Mouse (Mus musculus) yolk sac, embryonic 10.5 days (tissue): ENCODE measurements around the gene Ifitm1.

Source experiments
- DNase-seq: peaks from one replicate; pipeline ENCODE4 v3.0.0-alpha.2; 2017; ENCODE audit warnings: low spot score

Gene Ifitm1

DNA sequence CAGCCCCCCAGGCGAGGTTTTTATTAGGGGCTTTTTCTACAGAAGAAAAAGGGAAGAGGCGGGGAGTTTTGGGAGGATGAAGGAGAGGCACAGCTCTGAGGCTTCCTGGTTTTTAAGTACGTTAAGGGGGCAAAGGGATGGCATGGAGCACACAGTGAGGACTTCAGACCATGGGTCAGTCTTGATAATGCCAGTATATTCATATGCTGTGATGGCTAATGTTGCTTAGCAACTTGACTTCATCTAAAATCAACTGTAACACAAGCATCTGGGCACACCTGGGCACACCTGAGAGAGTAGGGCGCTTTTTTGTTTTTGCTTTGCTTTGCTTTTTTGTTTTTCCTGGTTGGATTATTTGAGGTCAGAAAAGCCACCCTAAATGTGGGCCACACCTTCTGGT is at the start of gene Ifitm1:
Gene Ifitm1 (plus strand): TSS at position 301 of the 400 bp plus-strand sequence.
- no peak for DNase-seq

GRCm38 (mm10) chr7:140919911-140920310 is 47.1 kb upstream of the Ifitm1 start:
- no peak for DNase-seq

DNA sequence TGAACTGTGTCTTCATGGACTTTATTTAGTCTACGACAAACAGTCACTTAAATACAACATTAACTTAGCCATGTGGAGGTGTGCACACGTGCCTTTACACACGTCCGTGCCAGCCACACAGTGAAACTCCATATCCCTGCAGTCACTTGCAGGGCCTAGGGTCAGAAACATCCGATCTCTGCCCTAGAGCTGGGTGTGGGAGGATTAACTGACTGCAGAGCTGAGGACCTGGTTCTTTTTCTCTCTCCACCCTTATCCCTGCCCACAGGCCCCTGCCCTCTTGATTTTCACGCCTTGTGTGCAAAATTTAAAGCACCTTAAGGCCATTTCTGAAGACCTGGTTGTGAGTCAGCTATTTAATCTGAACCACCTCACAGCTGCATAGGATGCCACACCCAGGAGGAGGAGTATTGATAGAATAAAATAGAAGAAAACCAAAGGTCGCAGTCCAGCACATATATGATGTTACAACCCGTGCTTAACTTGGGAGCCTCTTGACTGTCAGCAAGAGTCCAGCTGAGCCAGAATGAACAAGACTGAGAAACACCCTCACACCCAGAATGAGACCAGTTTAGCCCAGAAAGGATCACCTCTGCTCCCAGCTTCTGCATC is 46.5 kb upstream of the Ifitm1 start, which contains the start of gene Nlrp6:
Gene Nlrp6 (plus strand): TSS at position 485 of the 612 bp plus-strand sequence.
- no peak for DNase-seq

DNA sequence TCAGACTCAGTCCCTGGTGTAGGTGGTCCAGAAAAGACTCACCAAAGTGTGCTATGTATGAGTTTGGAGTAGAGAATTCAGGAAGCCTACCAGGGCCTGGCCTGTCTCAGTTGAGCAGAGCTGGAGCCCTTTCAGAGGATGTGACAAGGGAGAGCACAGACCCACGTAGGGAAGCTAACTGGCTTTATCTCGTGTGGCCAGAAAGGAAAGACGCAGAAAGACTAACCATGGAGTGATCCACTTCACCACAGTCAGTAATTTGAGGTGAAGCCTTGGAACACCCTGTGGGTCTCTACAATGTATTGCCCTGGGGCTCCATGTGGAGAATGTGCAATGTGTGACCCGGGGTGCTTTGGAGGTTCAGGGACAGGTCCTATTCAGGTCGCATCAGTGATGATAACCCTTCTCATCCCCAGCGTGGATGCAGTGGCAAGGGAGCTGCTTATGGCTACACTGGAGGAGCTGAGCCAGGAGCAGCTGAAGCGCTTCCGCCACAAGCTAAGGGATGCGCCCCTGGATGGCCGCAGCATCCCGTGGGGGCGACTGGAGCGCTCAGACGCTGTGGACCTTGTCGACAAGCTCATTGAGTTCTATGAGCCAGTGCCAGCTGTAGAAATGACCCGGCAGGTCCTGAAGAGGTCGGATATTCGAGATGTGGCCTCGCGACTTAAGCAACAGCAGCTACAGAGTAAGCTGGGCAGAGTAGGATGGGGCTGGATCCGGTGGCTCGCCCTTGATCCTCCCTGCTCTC is 45.6 kb upstream of the Ifitm1 start:
- no peak for DNase-seq

- peak; percentile 50 for DNase-seq
Observed at GRCm38 (mm10) chr7:140922398-140923069, 44.5 kb upstream of the Ifitm1 start.

GRCm38 (mm10) chr7:140923070-140923775 is 43.8 kb upstream of the Ifitm1 start:
- DNase-seq, result no peak

GRCm38 (mm10) chr7:140927181-140927580 is 39.8 kb upstream of the Ifitm1 start:
- peak; percentile 77 for DNase-seq

GRCm38 (mm10) chr7:140938436-140938835 is 28.6 kb upstream of the Ifitm1 start:
- DNase-seq, result no peak

GRCm38 (mm10) chr7:140938896-140939295 is 28.1 kb upstream of the Ifitm1 start:
- DNase-seq, result no peak

- DNase-seq, result peak; percentile 36
Observed at GRCm38 (mm10) chr7:140939669-140940171, 27.3 kb upstream of the Ifitm1 start.

GRCm38 (mm10) chr7:140941222-140942051 is 25.6 kb upstream of the Ifitm1 start, which contains the start of gene Pgghg:
Gene Pgghg (plus strand): TSS chr7:140941391.
- DNase-seq, result peak; percentile 90

DNA sequence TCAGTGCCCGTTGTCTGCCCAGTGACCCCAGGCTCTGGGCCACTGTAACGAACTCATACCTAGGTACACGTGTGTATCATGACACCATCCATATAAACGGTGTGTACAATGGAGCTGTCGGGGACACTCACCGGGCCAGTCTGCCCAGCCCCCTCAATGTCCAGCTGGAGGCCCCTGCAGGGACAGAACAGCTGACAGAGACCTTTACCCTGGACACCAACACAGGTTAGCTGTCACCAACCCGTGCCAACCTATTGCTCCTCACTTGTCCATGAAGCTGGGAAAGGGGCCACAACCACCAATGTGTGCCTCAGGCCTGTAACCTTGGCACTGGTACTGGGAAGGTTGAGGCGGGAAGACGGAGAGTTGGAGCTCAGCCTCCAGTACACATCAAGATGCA is 24.7 kb upstream of the Ifitm1 start:
- DNase-seq, result no peak

- no peak for DNase-seq
Observed at GRCm38 (mm10) chr7:140942811-140943210, 24.2 kb upstream of the Ifitm1 start.

GRCm38 (mm10) chr7:140943356-140943755 is 23.7 kb upstream of the Ifitm1 start:
- DNase-seq, result no peak

DNA sequence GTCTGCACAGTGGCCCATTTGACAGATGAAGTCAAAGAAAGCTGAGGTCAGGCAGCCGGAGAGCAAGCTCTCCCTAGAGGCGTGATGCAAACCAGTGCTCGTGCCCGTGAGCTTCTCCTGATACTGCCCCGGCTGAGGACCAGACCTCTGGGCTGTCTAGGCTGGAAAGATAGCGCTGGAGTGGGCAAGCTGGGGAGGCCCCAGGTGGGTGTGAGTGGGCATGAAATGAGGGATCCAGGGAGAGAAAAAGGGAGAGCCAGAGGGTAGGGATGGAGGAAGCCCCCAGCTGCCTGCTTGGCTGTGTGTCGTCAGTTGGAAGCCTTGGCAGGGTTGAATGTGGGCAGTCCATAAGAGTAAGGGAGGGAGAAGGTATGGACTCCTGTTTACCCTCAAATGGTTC is 22.8 kb upstream of the Ifitm1 start:
- DNase-seq, result no peak

DNA sequence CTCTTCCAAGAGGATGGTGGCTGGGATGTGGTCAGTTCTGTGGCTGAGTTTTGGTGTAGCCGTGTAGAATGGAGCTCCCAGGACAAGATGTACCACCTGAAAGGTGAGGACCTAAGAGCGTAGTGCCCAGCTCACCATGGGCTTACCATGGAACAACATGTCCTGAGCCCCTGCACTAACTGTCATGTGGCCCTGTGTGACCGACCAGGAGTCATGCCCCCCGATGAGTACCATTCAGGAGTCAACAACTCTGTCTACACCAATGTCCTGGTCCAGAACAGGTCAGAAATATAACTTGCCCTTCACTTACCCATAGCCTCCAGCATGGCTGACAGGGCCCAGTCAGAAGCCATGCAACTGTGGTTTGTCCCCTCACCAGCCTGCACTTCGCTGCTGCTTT is 21.8 kb upstream of the Ifitm1 start:
- DNase-seq, result no peak

DNA sequence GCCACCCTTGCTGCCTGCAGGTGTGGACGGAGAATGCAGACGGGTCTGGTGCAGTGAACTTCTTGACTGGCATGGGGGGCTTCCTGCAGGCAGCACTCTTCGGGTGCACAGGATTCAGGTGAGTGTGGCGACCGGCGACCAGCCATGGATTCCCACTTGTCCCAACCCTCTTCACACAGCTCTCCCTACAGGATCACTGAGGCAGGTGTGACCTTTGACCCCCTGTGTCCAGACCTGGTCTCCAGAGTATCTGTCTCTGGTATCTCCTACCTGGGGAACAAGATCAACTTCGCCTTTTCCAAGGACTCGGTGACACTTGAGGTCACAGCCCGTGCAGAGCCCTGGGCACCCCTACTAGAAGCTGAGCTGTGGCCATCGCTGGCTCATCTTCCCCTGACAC is 20.7 kb upstream of the Ifitm1 start:
- no peak for DNase-seq

DNA sequence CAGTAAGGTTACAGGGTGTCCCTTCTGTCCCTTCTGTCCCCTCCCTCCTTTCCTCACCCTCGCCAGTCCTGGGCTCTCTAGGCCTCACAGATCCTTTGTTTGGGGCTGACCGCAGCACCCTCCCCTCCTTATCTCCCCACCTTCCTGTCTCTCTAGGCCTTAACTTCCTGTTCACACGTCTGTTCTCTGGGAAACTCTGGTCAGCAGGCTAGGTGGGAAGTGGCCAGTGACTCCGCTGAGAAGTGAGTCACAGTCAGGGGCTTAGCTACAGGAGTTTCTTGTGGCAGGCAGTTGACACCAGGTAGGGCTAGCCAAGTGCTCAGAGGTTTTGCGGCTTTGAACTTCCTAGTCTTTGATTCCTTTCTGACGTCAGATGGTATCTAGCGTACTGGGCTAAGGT is 20.0 kb upstream of the Ifitm1 start:
- DNase-seq, result peak; percentile 39

DNA sequence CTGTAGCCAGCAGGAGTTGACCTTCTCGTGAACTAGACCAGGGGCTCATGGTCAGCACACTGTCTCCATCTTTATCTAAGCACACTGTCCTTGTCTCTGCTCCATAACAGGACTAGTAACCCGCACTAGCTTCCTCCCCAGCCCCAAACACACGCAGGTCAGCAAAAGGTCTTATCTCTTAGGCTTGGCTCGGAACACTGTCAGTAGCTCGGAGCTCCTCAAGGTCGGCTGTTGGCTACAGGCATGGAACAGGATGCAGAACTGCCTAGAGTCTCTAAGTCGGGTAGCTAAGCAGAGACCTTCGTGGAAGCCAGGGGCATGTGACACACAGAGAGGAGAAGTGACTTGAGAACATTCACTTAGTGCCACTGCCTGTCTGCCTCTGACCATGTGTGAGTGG is 18.9 kb upstream of the Ifitm1 start:
- no peak for DNase-seq

DNA sequence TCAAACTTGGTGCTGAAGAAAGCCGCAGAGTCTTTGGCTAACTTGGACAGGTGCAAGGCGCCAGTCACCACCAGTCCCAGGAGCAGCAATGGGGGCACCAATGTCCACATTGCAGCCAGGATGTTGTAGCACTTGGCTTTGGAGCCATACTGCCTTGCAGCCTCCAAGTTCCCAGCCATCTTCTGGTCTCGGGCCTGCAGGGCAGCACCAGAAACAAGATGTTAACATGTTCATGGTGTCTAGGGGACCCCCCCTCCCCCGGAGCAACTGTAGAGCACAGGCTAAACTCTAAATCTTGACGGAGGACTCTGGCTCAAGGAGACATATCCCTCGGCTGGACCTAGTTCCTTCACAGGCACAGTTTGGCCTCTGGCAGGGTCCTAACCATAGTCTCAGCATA is 17.8 kb upstream of the Ifitm1 start:
- DNase-seq, result no peak

DNA sequence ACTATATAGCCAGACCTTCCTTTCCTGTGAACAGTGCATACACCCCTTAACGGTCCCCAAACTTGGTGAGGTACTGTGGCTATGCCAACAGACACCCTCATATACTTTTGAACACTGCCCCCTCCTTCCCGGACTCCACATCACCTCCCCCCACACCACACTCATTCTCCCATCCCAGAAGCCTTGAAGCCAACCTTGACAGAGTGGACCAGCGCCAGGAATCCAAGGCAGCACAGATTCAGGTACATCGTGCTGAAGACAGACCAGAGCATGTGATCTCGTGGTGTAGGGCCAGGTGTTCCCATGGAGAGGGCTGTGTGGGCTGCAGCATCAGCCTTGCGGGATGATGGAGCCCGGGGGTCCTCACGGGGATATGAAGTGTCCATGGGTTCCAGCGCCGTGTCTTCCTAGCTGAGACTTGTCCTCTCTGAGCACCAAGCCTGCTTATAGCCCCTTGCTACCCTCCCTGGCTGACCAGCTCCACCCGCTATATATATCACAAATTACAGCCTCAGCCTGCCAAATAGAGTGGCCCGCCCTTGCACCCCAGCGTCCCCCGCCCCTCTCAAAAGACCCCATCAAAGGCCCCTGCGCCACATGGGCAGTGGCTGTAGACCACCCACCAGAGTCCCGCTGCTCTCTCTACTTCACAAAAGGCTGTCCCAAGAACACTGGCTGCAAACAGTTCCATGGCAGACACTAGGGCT is 17.0 kb upstream of the Ifitm1 start, which contains the start of gene Ifitm5:
Gene Ifitm5 (minus strand): TSS at position 468 of the 707 bp plus-strand sequence.
- DNase-seq, result no peak
